In genomic region chr11:34123147-34123546, GRCm38 (mm10) we compare ENCODE assay signal across 9 mouse cellular contexts. TPM values are rescaled to one million over a fixed set of nuclear protein-coding genes. Genes with fewer than 3 reads are reported as not detected.
A peak's percentile ranks its signal among the peaks of the same experiment; 100 is the strongest.
DNase-seq lines count a peak whose midpoint lies in the region; ATAC-seq and TF ChIP-seq lines count a peak whose summit lies in the region.
"Had no signal": no experiment of that assay in that cellular context is flagged by ENCODE, and none has a peak within 500 bp of the region (broad histone marks: within the 10 kb centered on the region; RNA-seq: fewer than 3 reads in every experiment).

No protein-coding gene starts in this region.

- TF ChIP-seq CTCF in forebrain, postnatal 0 days (IDR thresholded peaks at IDR 0.05; ENCODE audit: low read depth), result peak; percentile 84
- TF ChIP-seq CTCF in liver, embryonic 14.5 days (IDR thresholded peaks at IDR 0.05; ENCODE audit: low read depth), result peak; percentile 51; the same call in 1 of the 2 replicates

- peak; percentile 55 for ATAC-seq in forebrain, postnatal 0 days
- no peak for ATAC-seq in liver, embryonic 14.5 days (ENCODE audit: insufficient read depth)
- no peak for ATAC-seq in activated CD4-positive, CD25-positive, alpha-beta regulatory T cell, adult 4 months

- no peaks in the 10 kb centered on the region for H3K4me1 ChIP-seq in forebrain, postnatal 0 days (ENCODE audit: insufficient read depth)
- H3K4me1 ChIP-seq in liver, embryonic 14.5 days (replicated peaks; ENCODE audit: control insufficient read depth in 2 of 2, insufficient read depth in 2 of 2, low read length in 1 of 2), result no peaks in the 10 kb centered on the region
- H3K4me1 ChIP-seq: liver, embryonic 15.5 days had no signal

- H3K36me3 ChIP-seq in forebrain, postnatal 0 days (ENCODE audit: insufficient read depth), result no peaks in the 10 kb centered on the region
- no peaks in the 10 kb centered on the region for H3K36me3 ChIP-seq in liver, embryonic 14.5 days (replicated peaks; ENCODE audit: control insufficient read depth, insufficient read depth, low read depth)
- H3K36me3 ChIP-seq: liver, embryonic 15.5 days had no signal

- H3K4me3 ChIP-seq in forebrain, postnatal 0 days (ENCODE audit: low read depth, low read length), result no peak overlapping the region
- H3K4me3 ChIP-seq in liver, embryonic 14.5 days (ENCODE audit: insufficient read depth in 1 of 2, low read depth in 2 of 2, low read length in 2 of 2), result no peak overlapping the region
- H3K4me3 ChIP-seq: liver, embryonic 15.5 days had no signal

- H3K27me3 ChIP-seq in forebrain, postnatal 0 days (ENCODE audit: insufficient read depth, low read length), result peaks cover 11% of the 10 kb centered on the region
- H3K27me3 ChIP-seq in liver, embryonic 14.5 days (ENCODE audit: control insufficient read depth, insufficient read depth, low read length), result no peaks in the 10 kb centered on the region
- H3K27me3 ChIP-seq: liver, embryonic 15.5 days had no signal

- H3K27ac ChIP-seq in forebrain, postnatal 0 days (ENCODE audit: low read depth, low read length), result no peak overlapping the region
- no peak overlapping the region for H3K27ac ChIP-seq in liver, embryonic 14.5 days
- H3K27ac ChIP-seq: liver, embryonic 15.5 days had no signal

- no peak overlapping the region for H3K9ac ChIP-seq in forebrain, postnatal 0 days
- H3K9ac ChIP-seq in liver, embryonic 14.5 days (replicated peaks), result no peak overlapping the region
- H3K9ac ChIP-seq: liver, embryonic 15.5 days had no signal

- H3K9me3 ChIP-seq in forebrain, postnatal 0 days (ENCODE audit: low read length), result no peaks in the 10 kb centered on the region
- no peaks in the 10 kb centered on the region for H3K9me3 ChIP-seq in liver, embryonic 14.5 days (ENCODE audit: control insufficient read depth, low read length)
- H3K9me3 ChIP-seq: liver, embryonic 15.5 days had no signal

- WGBS in forebrain, postnatal 0 days, result 16% methylated on average over 2 of the region's 2 CpGs
- WGBS in liver, embryonic 14.5 days (ENCODE audit: insufficient replicate concordance), result 1% methylated on average over 2 of the region's 2 CpGs

- no peak for TF ChIP-seq EP300 in liver, embryonic 14.5 days (IDR thresholded peaks at IDR 0.05; ENCODE audit: low read depth)

- no peak overlapping the region for H3K4me2 ChIP-seq in forebrain, postnatal 0 days (ENCODE audit: low read depth)
- H3K4me2 ChIP-seq in liver, embryonic 14.5 days (ENCODE audit: low read depth), result no peak overlapping the region
- H3K4me2 ChIP-seq: liver, embryonic 15.5 days had no signal

- DNase-seq in layer of hippocampus, adult 11-12 months (ENCODE audit: low spot score), result peak; percentile 38
- DNase-seq in layer of hippocampus, postnatal 36 days, result no peak
- peak; percentile 65 for DNase-seq in ES-CJ7 (ENCODE audit: low read depth, low spot score)
- DNase-seq in adipocyte (ENCODE audit: low spot score), result peak; percentile 9
- peak; percentile 79 for DNase-seq in forebrain, postnatal 0 days
- DNase-seq in liver, embryonic 14.5 days (ENCODE audit: low read depth in 3 of 3, low spot score in 3 of 3), result no peak

RNA-seq across cellular contexts. Expression of gene 4930469K13Rik, which starts 24.8 kb away (rescaled TPM):
- not detected for total RNA-seq in layer of hippocampus, postnatal 36 days (2021)
- not detected in 2 replicates for total RNA-seq in forebrain, postnatal 0 days (2014; rRNA removed)
- polyA plus RNA-seq in forebrain, postnatal 0 days (2015; fragmentation: Nextera tagmentation; extraction: Ambion mirVana), result not detected in 2 replicates
- not detected in 2 replicates for polyA plus RNA-seq in liver, embryonic 14.5 days (2012; rRNA removed)
- not detected in 2 replicates for polyA plus RNA-seq in liver, embryonic 14.5 days (2014; fragmentation: Nextera tagmentation; extraction: Ambion mirVana)
- polyA plus RNA-seq in activated CD4-positive, CD25-positive, alpha-beta regulatory T cell, adult 4 months (2017; shearing (Covaris generic)), result 1 to 10 TPM; 4.4 to 9.0 TPM
- polyA plus RNA-seq: liver, embryonic 15.5 days; stomach, embryonic 16.5 days had no signal

Comparison
In these comparisons a context has a peak if more than half of its experiments do, and no peak if none do; other contexts are left out.
1. DNase-seq: peak in layer of hippocampus, adult 11-12 months (single experiment), ES-CJ7 (single experiment), adipocyte (single experiment) and forebrain, postnatal 0 days (single experiment); none in layer of hippocampus, postnatal 36 days (0 of 2) and liver, embryonic 14.5 days (0 of 3).